Mouse (Mus musculus) fibroblast of lung, adult 2 months (primary cell): Measurements from ENCODE around the gene Rnft2.
A peak's percentile ranks its signal among the peaks of the same experiment; 100 is the strongest.

Experiments used
- DNase-seq: peaks from one replicate; pipeline ENCODE4 v3.0.0-alpha.2; 2011; ENCODE audit warnings: low read depth

Gene Rnft2

GRCm38 (mm10) chr5:118172078-118172723 lies 72.7 kb downstream of the Rnft2 start:
- no peak for DNase-seq

DNA sequence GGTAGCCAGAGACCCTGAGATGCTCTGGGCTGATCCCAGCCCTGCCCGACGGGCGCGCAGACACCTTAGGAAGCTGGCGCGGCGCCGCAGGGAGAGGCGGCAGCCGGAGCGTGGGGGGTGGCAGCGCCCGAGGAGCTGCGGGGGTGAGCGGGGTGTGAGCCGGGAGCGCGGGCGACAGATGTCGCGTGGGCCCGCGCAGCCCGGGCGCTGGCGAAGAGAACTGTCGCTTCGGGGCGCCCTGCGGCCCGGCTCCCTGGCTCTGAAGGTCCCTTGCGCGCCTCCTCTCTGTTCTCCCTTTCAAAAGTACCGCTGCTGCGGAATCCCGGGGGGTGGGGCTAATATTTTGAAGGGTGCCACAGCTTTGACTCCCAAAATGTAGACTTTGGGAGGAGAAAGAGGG lies 73.3 kb downstream of the Rnft2 start:
- no peak for DNase-seq

DNA sequence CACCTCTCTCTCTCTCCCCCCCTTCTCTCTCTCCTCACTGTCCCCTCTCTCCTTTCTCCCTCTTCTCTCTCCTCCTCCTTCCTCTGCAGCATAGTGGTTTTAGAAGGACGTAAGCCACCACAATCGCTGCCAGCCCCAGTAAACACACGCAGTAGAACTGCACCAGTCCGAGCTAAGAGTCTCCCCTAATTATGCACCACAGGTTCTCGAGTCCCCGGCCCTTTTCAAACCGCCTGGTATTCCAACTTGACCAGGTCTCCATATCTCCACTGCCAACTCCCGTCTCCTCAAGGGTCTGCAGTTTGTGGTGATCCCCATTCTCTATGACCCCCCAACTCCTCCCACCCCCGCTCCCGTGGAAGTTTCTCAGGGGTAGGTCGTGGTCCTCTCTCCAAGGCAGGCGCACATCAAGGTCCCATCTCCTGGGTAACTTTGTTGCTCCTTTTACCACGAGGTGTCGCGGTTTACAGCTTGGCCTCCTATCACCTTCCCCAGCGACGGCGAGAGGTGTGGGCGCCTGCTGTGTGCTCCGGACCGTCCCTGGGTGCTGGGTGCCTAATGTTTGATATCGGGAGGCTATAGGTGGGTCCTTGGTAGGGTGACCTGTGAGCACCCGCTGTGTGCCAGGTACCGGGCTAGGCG lies 73.9 kb downstream of the Rnft2 start:
- no peak for DNase-seq

DNA sequence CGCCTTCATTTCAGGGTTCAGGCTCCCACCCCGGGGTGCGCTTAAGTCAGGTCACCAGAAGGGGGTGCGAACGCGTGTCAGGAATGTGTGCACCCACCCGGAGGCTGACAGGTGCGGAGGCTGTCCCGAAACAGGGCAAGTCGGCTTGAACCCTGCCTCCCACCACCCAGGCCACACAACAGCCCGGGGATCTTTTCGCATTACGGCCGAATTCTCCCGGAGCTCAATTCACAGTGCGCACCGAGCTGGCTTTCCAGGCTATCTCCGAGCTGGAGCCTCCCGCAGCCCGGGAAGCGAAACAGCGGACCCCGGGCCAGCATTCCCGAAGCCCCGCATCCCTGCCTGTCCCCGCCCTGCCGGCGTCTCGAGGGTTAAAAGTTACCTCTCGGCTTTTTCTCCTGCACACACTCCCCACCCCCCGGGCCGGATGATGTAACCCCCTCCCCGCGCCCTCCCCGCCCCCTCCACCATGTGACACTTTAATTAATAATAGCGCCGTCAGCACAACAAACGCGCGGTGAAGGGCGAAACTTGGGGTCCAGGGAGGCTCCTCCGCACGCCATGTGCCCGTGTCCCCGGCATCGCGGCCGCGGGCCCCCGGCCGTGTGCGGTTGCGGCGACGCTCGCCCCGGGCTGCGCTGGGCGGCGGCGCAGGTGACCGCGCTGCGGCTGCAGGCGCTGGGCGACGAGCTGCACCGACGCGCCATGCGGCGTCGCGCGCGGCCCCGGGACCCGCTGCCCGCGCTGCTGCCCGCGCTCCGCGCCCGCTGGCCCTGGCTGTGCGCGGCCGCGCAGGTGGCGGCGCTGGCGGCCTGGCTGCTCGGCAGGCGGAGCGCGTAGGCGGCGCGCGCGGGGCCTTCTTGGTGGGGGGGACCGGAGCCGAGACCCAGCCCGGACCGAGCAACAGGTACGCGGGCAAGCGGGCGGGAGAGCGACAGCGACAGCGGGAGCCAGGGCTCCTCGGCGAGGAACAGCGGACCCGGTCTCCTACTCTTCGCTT lies 75.4 kb downstream of the Rnft2 start:
- DNase-seq = no peak

- DNase-seq = no peak
These were observed 77.3 kb downstream of the Rnft2 start for GRCm38 (mm10) chr5:118167561-118167995.

GRCm38 (mm10) chr5:118165462-118165861 lies 79.5 kb downstream of the Rnft2 start:
- DNase-seq = no peak

GRCm38 (mm10) chr5:118164581-118164980 lies 80.3 kb downstream of the Rnft2 start, which contains the start of gene Hrk:
Gene Hrk, plus strand, starts transcription at chr5:118164648.
- DNase-seq = no peak

DNA sequence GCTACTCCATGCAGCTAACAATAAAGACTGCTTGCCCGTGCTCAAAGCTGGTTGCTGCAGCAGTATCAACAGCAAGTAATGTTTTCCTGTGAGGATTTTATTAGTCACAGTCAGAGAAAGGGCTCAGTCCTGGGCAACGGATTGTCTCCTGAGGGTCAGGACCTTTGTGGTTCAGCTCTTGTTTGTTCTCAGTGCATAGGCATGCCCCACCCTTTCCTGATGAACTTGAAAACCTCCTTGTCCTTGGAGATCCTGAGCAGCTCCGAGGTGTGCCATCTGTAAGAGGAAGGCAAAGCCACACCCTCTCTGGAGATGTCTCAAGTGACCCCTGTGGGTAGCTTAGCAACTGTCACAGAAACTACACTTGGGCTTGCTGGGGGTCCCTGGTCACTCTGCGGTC lies 84.2 kb downstream of the Rnft2 start:
- no peak for DNase-seq

DNA sequence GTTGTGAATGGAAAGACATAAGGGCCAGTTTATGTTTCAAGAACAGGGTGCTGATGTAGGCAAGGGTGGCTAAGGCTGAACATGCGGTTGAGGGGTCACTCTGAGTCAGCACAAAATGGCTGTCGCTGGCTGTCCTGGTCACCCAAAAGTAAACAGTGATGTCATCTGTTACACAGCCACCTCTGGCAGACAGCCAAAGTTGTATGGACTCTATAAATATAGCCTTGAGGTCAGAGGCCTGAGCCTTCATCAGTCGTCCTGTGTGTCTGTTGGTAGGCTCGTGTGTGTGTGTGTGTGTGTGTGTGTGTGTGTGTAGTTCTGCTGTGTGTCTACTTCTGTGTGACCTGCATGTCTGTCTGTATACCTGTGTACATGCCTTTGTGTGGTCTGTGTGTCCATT lies 87.9 kb downstream of the Rnft2 start:
- DNase-seq = no peak

DNA sequence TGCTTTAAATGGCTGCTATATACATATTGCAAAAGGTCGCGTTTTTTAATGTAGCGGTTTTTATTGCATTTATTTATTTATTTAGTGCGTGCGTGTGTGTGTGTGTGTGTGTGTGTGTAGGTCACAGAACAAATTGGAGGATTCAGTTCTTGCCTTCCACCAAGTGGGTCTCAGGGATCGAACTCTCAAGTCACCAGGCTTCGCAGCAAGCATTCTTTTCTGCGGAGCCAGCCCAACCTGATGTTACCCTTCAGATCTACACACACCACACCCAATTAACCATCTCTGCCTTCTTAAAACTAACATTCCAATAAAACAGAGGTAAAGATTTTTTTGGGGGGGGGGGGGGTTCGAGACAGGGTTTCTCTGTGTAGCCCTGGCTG lies 89.4 kb downstream of the Rnft2 start:
- no peak for DNase-seq

DNA sequence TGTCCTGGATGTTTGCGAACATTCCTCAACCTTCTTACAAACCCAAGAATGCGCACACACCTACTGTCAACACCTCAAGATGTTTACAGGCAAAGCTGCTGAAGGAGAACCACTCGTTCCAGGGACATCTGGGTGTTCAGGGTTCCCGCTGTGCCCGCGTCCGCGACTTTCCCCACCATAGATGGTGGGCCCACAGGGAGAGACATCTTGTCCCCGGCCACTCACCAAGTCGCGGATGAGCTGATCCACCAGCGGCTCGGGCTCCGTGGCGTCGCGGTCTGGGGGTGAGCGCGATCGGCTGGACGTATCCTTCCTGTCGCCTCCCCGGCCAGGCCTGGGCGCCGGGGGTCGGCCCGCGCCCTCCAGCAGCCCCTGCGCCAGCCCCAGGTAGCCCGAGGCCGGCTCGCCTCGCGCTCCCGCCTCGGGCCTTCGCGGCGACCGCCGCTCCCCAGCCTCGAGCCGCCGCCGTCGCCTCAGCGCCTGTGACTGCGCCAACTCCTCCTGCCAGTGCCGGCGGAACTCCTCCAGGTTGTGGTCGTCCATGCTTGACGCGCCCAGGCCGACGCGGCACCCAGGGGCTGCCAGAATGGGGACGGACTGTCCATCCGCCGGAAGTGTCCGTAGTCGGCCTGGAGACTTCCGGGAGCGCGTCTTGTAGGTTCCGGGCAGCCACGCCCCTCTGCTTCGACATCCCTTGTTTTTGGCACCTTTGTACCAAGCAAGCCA lies 89.9 kb downstream of the Rnft2 start, which contains the start of gene Fbxw8:
Gene Fbxw8, minus strand, starts transcription at position 626 of the 726 bp plus-strand sequence.
- peak; percentile 49 for DNase-seq

DNA sequence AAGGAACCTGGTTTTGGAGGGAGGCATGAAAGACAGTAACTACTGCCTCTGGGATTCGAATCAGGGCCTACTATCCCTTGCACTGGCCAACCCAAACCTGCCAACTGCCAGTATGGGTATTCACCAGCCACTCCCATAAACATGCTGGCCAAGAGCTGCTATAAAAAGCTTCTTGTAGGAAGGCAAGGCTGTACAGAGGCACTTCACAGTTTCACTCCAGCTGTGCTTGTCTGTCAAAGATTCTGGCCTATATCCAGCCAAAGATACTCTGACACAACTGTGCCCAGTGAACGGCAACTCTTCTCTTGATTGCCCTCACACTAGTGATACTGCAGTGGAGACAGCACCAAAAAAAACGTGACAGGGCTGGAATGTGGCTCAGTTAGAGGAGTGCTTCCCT lies 95.2 kb downstream of the Rnft2 start:
- DNase-seq = no peak

DNA sequence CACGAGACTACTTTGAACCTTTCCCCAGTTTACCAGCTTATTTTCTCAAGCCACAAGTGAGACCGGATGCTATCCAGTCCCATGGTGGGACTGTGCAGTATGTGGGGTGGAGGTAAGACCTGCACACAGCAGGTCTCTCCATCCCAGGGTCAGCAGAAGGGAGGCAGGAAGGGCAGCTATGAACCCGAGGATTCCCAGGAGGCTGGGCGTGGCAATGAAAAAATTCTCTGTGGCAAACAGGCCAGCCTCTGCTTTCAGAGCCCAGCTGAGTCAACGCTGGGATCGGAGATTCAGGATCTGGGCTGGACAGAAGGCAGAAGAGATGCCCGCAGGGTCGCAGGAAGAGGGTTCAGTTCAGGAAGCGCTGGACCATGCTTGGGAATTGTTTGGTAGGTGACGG lies 97.7 kb downstream of the Rnft2 start:
- DNase-seq = peak; percentile 15

- no peak for DNase-seq
These were observed 98.8 kb downstream of the Rnft2 start for GRCm38 (mm10) chr5:118145999-118146679.

- no peak for DNase-seq
These were observed 99.5 kb downstream of the Rnft2 start for GRCm38 (mm10) chr5:118145458-118145857.

GRCm38 (mm10) chr5:118144770-118145169 lies 100.1 kb downstream of the Rnft2 start:
- no peak for DNase-seq

- DNase-seq = no peak
These were observed 100.6 kb downstream of the Rnft2 start for GRCm38 (mm10) chr5:118144327-118144726.

DNA sequence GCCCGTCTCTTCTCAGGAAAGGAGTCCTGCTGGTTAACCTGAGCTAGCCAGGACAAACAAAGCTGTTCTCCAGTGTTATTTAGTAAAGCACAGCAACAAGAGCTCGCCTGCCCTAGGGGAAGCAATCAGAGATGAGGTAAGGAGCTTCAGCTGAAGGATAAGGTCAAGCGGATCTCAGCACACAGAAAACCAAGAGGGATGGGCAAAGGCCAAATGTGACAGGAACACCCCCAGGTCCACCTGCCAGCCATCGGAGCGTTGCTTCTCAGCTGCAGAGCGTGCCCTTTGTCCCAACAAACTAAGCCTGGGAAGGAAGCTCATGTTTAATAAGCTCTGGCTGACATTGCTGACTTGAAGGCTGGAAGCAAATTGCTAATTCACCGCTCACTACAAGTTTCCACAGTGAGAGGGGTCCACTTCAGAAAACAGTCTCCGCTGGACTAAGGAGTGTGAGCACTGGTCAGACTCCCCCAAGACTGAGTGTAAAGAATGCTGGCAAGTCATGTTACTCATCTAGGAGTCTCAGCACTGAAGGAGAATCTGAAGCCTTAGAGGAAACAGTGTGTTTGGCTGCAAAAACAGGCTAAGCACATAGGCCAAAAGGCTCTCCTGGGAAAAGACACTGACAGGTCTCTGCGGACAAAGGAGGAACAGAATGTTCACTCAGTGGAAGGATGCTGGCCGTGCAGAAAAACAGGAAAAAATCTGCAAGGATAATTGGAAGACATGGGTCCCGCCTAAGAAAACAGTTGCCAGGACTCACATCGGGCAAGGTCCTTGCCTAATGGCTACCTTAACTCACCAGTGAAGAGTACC lies 101.5 kb downstream of the Rnft2 start:
- no peak for DNase-seq

DNA sequence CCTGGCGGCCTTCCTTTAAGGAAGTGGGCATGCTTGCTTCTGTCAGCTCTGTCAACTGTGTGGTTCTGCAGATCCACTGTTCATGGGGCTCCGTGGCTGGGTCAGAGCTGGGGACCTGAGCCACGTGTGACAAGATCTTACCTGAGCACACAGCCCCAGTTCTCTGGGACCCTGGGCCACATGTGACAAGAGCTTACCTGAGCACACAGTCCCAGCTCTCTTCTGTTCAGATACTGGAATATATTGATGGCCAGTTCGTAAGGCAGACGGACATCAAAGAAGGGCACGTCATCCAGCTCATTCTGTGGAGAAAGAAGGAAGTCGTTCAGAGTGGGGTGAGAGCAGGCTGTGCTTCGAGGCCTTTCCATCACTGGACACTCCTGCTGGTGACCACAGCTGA lies 102.4 kb downstream of the Rnft2 start:
- DNase-seq = no peak
